Mouse (Mus musculus): Measurements from ENCODE around the gene Prkcz. TPM values are rescaled to one million over a fixed set of nuclear protein-coding genes. Genes with fewer than 3 reads are reported as not detected.
A peak's percentile ranks its signal among the peaks of the same experiment; 100 is the strongest.

Prkcz gene
- total and polyA plus RNA-seq, 3 experiments: 0.16 to 11.8 (median 1.6) TPM

DNA sequence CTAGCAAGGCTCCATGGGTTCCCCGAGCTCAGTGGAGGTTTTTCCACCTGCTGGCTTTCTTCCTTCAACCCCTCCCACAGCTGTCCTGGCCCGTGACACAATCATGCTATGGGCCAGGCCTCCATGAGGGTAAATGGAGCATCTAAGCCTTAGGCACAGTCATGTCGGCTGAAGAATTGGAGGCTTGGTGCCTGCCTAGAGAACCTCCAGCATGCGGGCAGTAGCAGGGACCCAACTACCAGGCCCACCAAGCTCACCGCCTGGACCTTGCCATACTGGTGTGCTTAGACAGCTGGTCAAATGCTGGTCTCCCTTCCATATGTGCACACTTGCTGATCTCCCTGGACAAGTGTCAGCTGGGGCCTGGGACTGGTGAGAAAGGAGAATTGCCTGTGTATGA lies 135.2 kb downstream of the Prkcz start:
- dilution Hi-C loops (cut with MboI; ENCODE audit: extremely low pct_ligation_motif_present, extremely low pct_unique_long_range_greater_than_20kb, low sequenced_read_pairs): no loop called here

DNA sequence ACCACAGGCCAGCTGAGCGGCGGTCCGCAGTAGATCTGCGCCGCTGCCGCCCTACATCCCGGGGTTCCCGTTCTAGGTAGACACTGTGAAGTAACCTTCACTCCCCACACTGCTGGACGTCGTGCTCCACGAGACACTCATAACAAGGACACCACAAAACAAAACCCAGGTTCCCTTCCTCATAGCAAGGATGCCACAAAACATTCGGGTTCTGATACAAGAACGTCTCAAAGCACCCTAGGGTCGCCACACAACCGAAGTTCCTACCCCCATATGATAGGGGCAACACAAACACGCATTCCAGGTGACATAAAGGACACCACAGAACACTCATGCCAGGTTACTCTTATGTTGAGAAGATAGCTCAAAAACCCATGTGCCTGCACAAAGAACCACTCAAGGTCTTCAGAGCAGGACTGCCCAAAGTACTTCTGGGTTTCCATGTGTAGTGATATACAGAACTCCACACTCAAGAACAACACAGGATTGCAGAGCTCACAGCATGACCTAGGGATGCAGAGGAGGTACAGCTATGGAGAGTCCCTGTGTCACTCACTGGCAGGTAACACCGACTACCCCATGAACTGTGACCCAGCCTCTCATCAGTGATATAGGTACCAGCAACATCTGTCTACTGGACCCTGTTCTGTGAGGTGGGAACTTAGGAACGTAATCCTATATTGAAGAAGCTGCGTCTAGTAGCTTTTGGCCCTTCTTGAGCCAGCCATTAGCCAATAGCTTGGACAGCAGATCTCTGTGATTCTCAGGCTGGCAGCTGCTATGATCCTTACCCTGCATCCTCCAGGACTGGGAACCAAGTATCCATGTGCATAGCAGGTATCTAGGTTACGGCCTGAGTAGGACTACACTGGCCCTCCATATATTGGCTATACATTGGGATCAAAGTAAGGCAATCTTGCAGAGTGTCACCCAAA lies 137.3 kb downstream of the Prkcz start:
- Histone ChIP-seq H3K79me2 (replicated peaks; ENCODE audit: control insufficient read depth, extremely low read depth, insufficient read depth, poor library complexity, severe bottlenecking) (peaks cover 34% of the 10 kb centered on the region), H3K27ac (ENCODE audit: insufficient read depth, low read depth) (peak overlapping the region; percentile 54), H3K9ac (ENCODE audit: insufficient read depth, low read depth) (peak overlapping the region; percentile 27), H3K36me3 (replicated peaks in 1 of 2; ENCODE audit: control insufficient read depth in 1 of 2, insufficient read depth in 1 of 2, low read length in 1 of 2) (peaks cover 0 to 3% of the 10 kb centered on the region in 2 experiments), H3K27me3 (replicated peaks) (peaks cover 47% of the 10 kb centered on the region), H3K4me2 (ENCODE audit: insufficient read depth, low read depth, poor library complexity, severe bottlenecking) (peak overlapping the region; percentile 17; the same call in 1 of the 2 replicates), H3K4me3 (replicated peaks in 1 of 3; ENCODE audit: low read depth in 2 of 3, low read length in 2 of 3, poor library complexity in 1 of 3) (peak overlapping the region; percentile 10 to 39 (median 36)), H3K4me1 (ENCODE audit: control insufficient read depth in 1 of 2, insufficient read depth in 2 of 2) (peaks cover 9 to 20% of the 10 kb centered on the region in 2 experiments), H3K9me3 (replicated peaks; ENCODE audit: low read length) (no peaks in the 10 kb centered on the region)
- dilution Hi-C loops (cut with MboI; ENCODE audit: extremely low pct_ligation_motif_present, extremely low pct_unique_long_range_greater_than_20kb, low sequenced_read_pairs) (no loop called here), in situ Hi-C loops (cut with MboI; ENCODE audit: low pct_ligation_motif_present, low pct_unique_long_range_greater_than_20kb, low sequenced_read_pairs) (no loop called here)
- DNase-seq (ENCODE audit: extremely low read depth): no peak
- peak; percentile 77; the same call in 1 of the 2 replicates for TF ChIP-seq ETS1 (conservative IDR thresholded peaks at IDR 0.05; ENCODE audit: low read depth, low read length)
- TF ChIP-seq ZNF384 (IDR thresholded peaks at IDR 0.05; ENCODE audit: low read depth, low read length): no peak
- peak; percentile 63; the same call in 1 of the 2 replicates for TF ChIP-seq MAFK (IDR thresholded peaks at IDR 0.05; ENCODE audit: insufficient replicate concordance, low read length)
- TF ChIP-seq RCOR1 (conservative IDR thresholded peaks at IDR 0.05; ENCODE audit: low read depth, low read length): peak; percentile 57; the same call in 1 of the 2 replicates
- 0 out of 2 replicates have a peak, but pooled peaks have one; percentile 20 for TF ChIP-seq ZMIZ1 (IDR thresholded peaks at IDR 0.05; ENCODE audit: low read depth, low read length)
- no peak for TF ChIP-seq KAT2A (IDR thresholded peaks at IDR 0.05; ENCODE audit: insufficient replicate concordance, low read length)
- TF ChIP-seq MAX (IDR thresholded peaks at IDR 0.05; ENCODE audit: low read length): peak; percentile 60

More for the DNA sequence above, 135.2 kb downstream of the Prkcz start:
- Histone ChIP-seq H3K27me3 (replicated peaks) (peaks cover 50% of the 10 kb centered on the region), H3K36me3 (replicated peaks in 1 of 2; ENCODE audit: control insufficient read depth in 1 of 2, insufficient read depth in 1 of 2, low read length in 1 of 2) (no peaks in the 10 kb centered on the region), H3K9me3 (replicated peaks; ENCODE audit: low read length) (no peaks in the 10 kb centered on the region), H3K9ac (ENCODE audit: insufficient read depth, low read depth) (no peak overlapping the region), H3K4me1 (ENCODE audit: control insufficient read depth in 1 of 2, insufficient read depth in 2 of 2) (peaks cover 7 to 9% of the 10 kb centered on the region in 2 experiments), H3K4me2 (ENCODE audit: insufficient read depth, low read depth, poor library complexity, severe bottlenecking) (no peak overlapping the region), H3K27ac (ENCODE audit: insufficient read depth, low read depth) (no peak overlapping the region), H3K4me3 (replicated peaks in 1 of 3; ENCODE audit: low read depth in 2 of 3, low read length in 2 of 3, poor library complexity in 1 of 3) (no peak overlapping the region), H3K79me2 (replicated peaks; ENCODE audit: control insufficient read depth, extremely low read depth, insufficient read depth, poor library complexity, severe bottlenecking) (peaks cover 14% of the 10 kb centered on the region)
- in situ Hi-C loops (cut with MboI; ENCODE audit: low pct_ligation_motif_present, low pct_unique_long_range_greater_than_20kb, low sequenced_read_pairs): loop anchor here (25.0 kb wide), 1 partner anchor 264 kb away; the partner anchor contains the start of genes Hes5 and Pank4
- TF ChIP-seq UBTF (IDR thresholded peaks at IDR 0.05; ENCODE audit: low read depth, low read length): no peak
- TF ChIP-seq CHD2 (IDR thresholded peaks at IDR 0.05; ENCODE audit: low read length): no peak
- TF ChIP-seq RAD21 (IDR thresholded peaks at IDR 0.05; ENCODE audit: low read depth, low read length): no peak
- TF ChIP-seq EP300 (IDR thresholded peaks at IDR 0.05; ENCODE audit: low read length): no peak
- no peak for DNase-seq (ENCODE audit: extremely low read depth)
